8 mouse cellular contexts compared by ENCODE assay signal in genomic region chr6:134920190-134921013, GRCm38 (mm10). TPM values are rescaled to one million over a fixed set of nuclear protein-coding genes. Genes with fewer than 3 reads are reported as not detected.
DNase-seq lines count a peak whose midpoint lies in the region; ATAC-seq and TF ChIP-seq lines count a peak whose summit lies in the region.

Gene Cdkn1b (plus strand): TSS chr6:134920401.

- H3K36me3 ChIP-seq in embryonic facial prominence, embryonic 14.5 days (ENCODE audit: control insufficient read depth, insufficient read depth, low read length), result peaks cover 5% of the 10 kb centered on the region; the same call in 1 of the 2 replicates
- peaks cover 20% of the 10 kb centered on the region for H3K36me3 ChIP-seq in heart, adult 2 months (ENCODE audit: control insufficient read depth, insufficient read depth, low read length)
- H3K36me3 ChIP-seq in limb, embryonic 12.5 days, result peaks cover 16% of the 10 kb centered on the region; the same call in 1 of the 2 replicates
- H3K36me3 ChIP-seq in midbrain, embryonic 14.5 days (ENCODE audit: control insufficient read depth, insufficient read depth, low read length), result 0 out of 2 replicates have a peak, but pooled peaks cover 5% of the 10 kb centered on the region

- peak; percentile 96 for ATAC-seq in embryonic facial prominence, embryonic 14.5 days (ENCODE audit: low read depth)
- peak; percentile 91 for ATAC-seq in limb, embryonic 12.5 days (ENCODE audit: insufficient number of reproducible peaks, insufficient read depth, low FRiP score, low TSS enrichment, low read depth)
- peak; percentile 94 for ATAC-seq in midbrain, embryonic 14.5 days (ENCODE audit: low FRiP score, low TSS enrichment)

- TF ChIP-seq CTCF in bone marrow, adult 2 months (IDR thresholded peaks at IDR 0.05; ENCODE audit: control insufficient read depth, insufficient read depth, low read length), result no peak
- TF ChIP-seq CTCF in heart, adult 2 months (IDR thresholded peaks at IDR 0.05), result peak; percentile 32

- peak within 1 kb of the TSS; percentile 92 for H3K4me2 ChIP-seq in embryonic facial prominence, embryonic 14.5 days (ENCODE audit: low read depth, low read length)
- H3K4me2 ChIP-seq in limb, embryonic 12.5 days, result peak within 1 kb of the TSS; percentile 93
- peak within 1 kb of the TSS; percentile 95 for H3K4me2 ChIP-seq in midbrain, embryonic 14.5 days (ENCODE audit: low read length)

- under 1% methylated on average over 77 of the region's 77 CpGs for WGBS in bone marrow, adult 2 months
- WGBS in embryonic facial prominence, embryonic 14.5 days, result under 1% methylated on average over 57 of the region's 77 CpGs
- under 1% methylated on average over 77 of the region's 77 CpGs for WGBS in heart, adult 2 months
- under 1% methylated on average over 77 of the region's 77 CpGs for WGBS in limb, embryonic 12.5 days
- under 1% methylated on average over 77 of the region's 77 CpGs for WGBS in midbrain, embryonic 14.5 days

- H3K4me1 ChIP-seq in bone marrow, adult 2 months (ENCODE audit: control insufficient read depth, insufficient read depth, low read length), result peaks cover 1% of the 10 kb centered on the region
- H3K4me1 ChIP-seq in embryonic facial prominence, embryonic 14.5 days (ENCODE audit: control insufficient read depth, insufficient read depth, low read length), result peaks cover 18% of the 10 kb centered on the region
- H3K4me1 ChIP-seq in heart, adult 2 months (ENCODE audit: control insufficient read depth, insufficient read depth, low read length), result peaks cover 4% of the 10 kb centered on the region
- H3K4me1 ChIP-seq in limb, embryonic 12.5 days (replicated peaks), result peaks cover 46% of the 10 kb centered on the region
- peaks cover 26% of the 10 kb centered on the region for H3K4me1 ChIP-seq in midbrain, embryonic 14.5 days (ENCODE audit: control insufficient read depth, insufficient read depth, low read length)

- no peaks in the 10 kb centered on the region for H3K9me3 ChIP-seq in embryonic facial prominence, embryonic 14.5 days (ENCODE audit: control insufficient read depth, low read length)
- H3K9me3 ChIP-seq in limb, embryonic 12.5 days, result no peaks in the 10 kb centered on the region
- H3K9me3 ChIP-seq in midbrain, embryonic 14.5 days (ENCODE audit: control insufficient read depth, low read length), result no peaks in the 10 kb centered on the region

- H3K27ac ChIP-seq in bone marrow, adult 2 months (ENCODE audit: control insufficient read depth, insufficient read depth, low read depth, low read length, poor library complexity), result peak within 1 kb of the TSS; percentile 98
- H3K27ac ChIP-seq in embryonic facial prominence, embryonic 14.5 days (replicated peaks; ENCODE audit: low read depth, low read length), result peak within 1 kb of the TSS; percentile 97
- H3K27ac ChIP-seq in heart, adult 2 months, result peak within 1 kb of the TSS; percentile 100
- peak within 1 kb of the TSS; percentile 97 for H3K27ac ChIP-seq in limb, embryonic 12.5 days
- peak within 1 kb of the TSS; percentile 98 for H3K27ac ChIP-seq in midbrain, embryonic 14.5 days (replicated peaks; ENCODE audit: low read depth, low read length)

- peak; percentile 98 for TF ChIP-seq POLR2A in bone marrow, adult 2 months (IDR thresholded peaks at IDR 0.05; ENCODE audit: borderline replicate concordance, control insufficient read depth, low read depth, low read length)
- peak; percentile 93 for TF ChIP-seq POLR2A in heart, adult 2 months (IDR thresholded peaks at IDR 0.05; ENCODE audit: insufficient read depth, low read depth, low read length)

- no peaks in the 10 kb centered on the region; the same call in 1 of the 2 replicates for H3K79me2 ChIP-seq in heart, adult 2 months (replicated peaks; ENCODE audit: control insufficient read depth, insufficient read depth, low read length)

- DNase-seq in A20 (ENCODE audit: low read depth, low spot score), result peak; percentile 96
- DNase-seq in embryonic facial prominence, embryonic 14.5 days (ENCODE audit: low spot score), result peak; percentile 97
- peak; percentile 92 to 96 for DNase-seq in heart, adult 2 months
- DNase-seq in kidney, adult 8-10 months, result peak; percentile 94 to 95
- DNase-seq in midbrain, embryonic 14.5 days, result peak; percentile 96
- peak; percentile 80 to 84 for DNase-seq in spleen, adult 18-20 months

- H3K4me3 ChIP-seq in bone marrow, adult 2 months (replicated peaks; ENCODE audit: control insufficient read depth, low read depth, low read length), result peak within 1 kb of the TSS; percentile 94
- peak within 1 kb of the TSS; percentile 72 for H3K4me3 ChIP-seq in embryonic facial prominence, embryonic 14.5 days (ENCODE audit: low read depth, low read length)
- peak within 1 kb of the TSS; percentile 83 for H3K4me3 ChIP-seq in heart, adult 2 months
- peak within 1 kb of the TSS; percentile 83 for H3K4me3 ChIP-seq in limb, embryonic 12.5 days (replicated peaks)
- peak within 1 kb of the TSS; percentile 72 for H3K4me3 ChIP-seq in midbrain, embryonic 14.5 days (replicated peaks; ENCODE audit: low read depth, low read length)

- no peaks in the 10 kb centered on the region for H3K27me3 ChIP-seq in embryonic facial prominence, embryonic 14.5 days (replicated peaks; ENCODE audit: control insufficient read depth, insufficient read depth, low read length)
- no peaks in the 10 kb centered on the region for H3K27me3 ChIP-seq in heart, adult 2 months (ENCODE audit: control insufficient read depth, insufficient read depth, low read length)
- H3K27me3 ChIP-seq in limb, embryonic 12.5 days, result peaks cover 4% of the 10 kb centered on the region; the same call in 1 of the 2 replicates
- H3K27me3 ChIP-seq in midbrain, embryonic 14.5 days (ENCODE audit: control insufficient read depth, insufficient read depth, low read length), result no peaks in the 10 kb centered on the region

- intact Hi-C loops in heart, adult 2 months (cut with DNase I), result loop anchor here (1.0 to 5.0 kb wide), 4 partner anchors 8 to 128 kb away; partner anchors contain the start of genes Apold1, Dusp16 and Gpr19

- TF ChIP-seq EP300 in heart, adult 2 months (IDR thresholded peaks at IDR 0.05; ENCODE audit: insufficient read depth, low read depth, low read length), result 0 out of 2 replicates have a peak, but pooled peaks have one; percentile 11

- H3K9ac ChIP-seq in embryonic facial prominence, embryonic 14.5 days (ENCODE audit: low read depth, low read length), result peak within 1 kb of the TSS; percentile 88
- peak within 1 kb of the TSS; percentile 90 for H3K9ac ChIP-seq in heart, adult 2 months (ENCODE audit: low read depth, low read length)
- H3K9ac ChIP-seq in limb, embryonic 12.5 days (replicated peaks), result peak within 1 kb of the TSS; percentile 92
- peak within 1 kb of the TSS; percentile 77 for H3K9ac ChIP-seq in midbrain, embryonic 14.5 days (replicated peaks; ENCODE audit: low read length)

RNA-seq across cellular contexts. Expression of gene Cdkn1b, which starts in this region (rescaled TPM):
- 40.0 and 47.4 TPM in 2 replicates for polyA plus RNA-seq in bone marrow, adult 2 months (2011; ENCODE audit: insufficient read depth, insufficient read length, low replicate concordance, missing spikeins)
- polyA plus RNA-seq in embryonic facial prominence, embryonic 14.5 days (2014; fragmentation: Nextera tagmentation; extraction: Ambion mirVana), result 17.3 and 17.6 TPM in 2 replicates
- 10 to 100 TPM; 35.9 to 42.0 TPM for total RNA-seq in heart, adult 2 months (2021)
- 14.6 and 15.0 TPM in 2 replicates for polyA plus RNA-seq in heart, adult 2 months (2012; rRNA removed)
- 18.5 and 18.8 TPM in 2 replicates for polyA plus RNA-seq in limb, embryonic 12.5 days (2016; fragmentation: Nextera tagmentation; extraction: Ambion mirVana)
- 29.9 TPM in 2 replicates for polyA plus RNA-seq in midbrain, embryonic 14.5 days (2014; fragmentation: Nextera tagmentation; extraction: Ambion mirVana)

Comparison
In these comparisons a context has a peak if more than half of its experiments do, and no peak if none do; other contexts are left out.
1. Peak in every context shown above with its lines: DNase-seq, ATAC-seq, H3K4me3 ChIP-seq and H3K27ac ChIP-seq.